Mouse (Mus musculus) heart, embryonic 11.5 days (tissue): ENCODE measurements at regions not wholly inside any gene's neighbourhood (a gene's known extent, or its start where the extent isn't known, plus 50 kb on each side); places are given as distances from the start of the nearest gene placed in this dataset.

Experiments
- ATAC-seq: fragments of 200-750 bp; cut with Nextera tagmentation; replicated peaks from 2 replicates; pipeline ENCODE4 v1.8.0; 2017; ENCODE audit warnings: moderate library complexity; ENCODE audit not compliant: insufficient number of reproducible peaks, low FRiP score, low TSS enrichment
- H3K27ac ChIP-seq: fragments of 300-500 bp; sonication (generic); 2 replicates; pipeline ENCODE4 v1.5.1; 2014; ENCODE audit warnings: mild to moderate bottlenecking, low read depth, low read length
- H3K27me3 ChIP-seq: fragments of 300-500 bp; sonication (generic); 2 replicates; pipeline ENCODE4 v1.6.1; 2014; ENCODE audit warnings: mild to moderate bottlenecking, low read length, mixed read lengths; ENCODE audit not compliant: control insufficient read depth, insufficient read depth
- H3K36me3 ChIP-seq: fragments of 300-500 bp; sonication (generic); 2 replicates; pipeline ENCODE4 v1.6.1; 2014; ENCODE audit warnings: mild to moderate bottlenecking, low read length, moderate library complexity, mixed read lengths; ENCODE audit not compliant: control insufficient read depth, insufficient read depth
- H3K4me1 ChIP-seq: fragments of 300-500 bp; sonication (generic); 2 replicates; pipeline ENCODE4 v1.6.1; 2014; ENCODE audit warnings: low read length; ENCODE audit not compliant: control insufficient read depth, insufficient read depth
- H3K4me2 ChIP-seq: fragments of 300-500 bp; sonication (generic); 2 replicates; pipeline ENCODE4 v1.6.1; 2014; ENCODE audit warnings: mild to moderate bottlenecking, moderate library complexity
- H3K4me3 ChIP-seq: fragments of 300-500 bp; sonication (generic); 2 replicates; pipeline ENCODE4 v1.5.1; 2014; ENCODE audit warnings: low read depth, low read length
- H3K9ac ChIP-seq: fragments of 300-500 bp; sonication (generic); 2 replicates; pipeline ENCODE4 v1.6.1; 2014; ENCODE audit warnings: mild to moderate bottlenecking, low read depth, low read length, moderate library complexity
- H3K9me3 ChIP-seq: fragments of 300-500 bp; sonication (generic); replicated peaks from 2 replicates; pipeline ENCODE4 v1.6.1; 2016; ENCODE audit warnings: low read length; ENCODE audit not compliant: control insufficient read depth
- WGBS: fragments of 180-500 bp; shearing (Covaris S2); extraction: QIAGEN DNeasy Blood & Tissue Kit; methylation state at CpG from one replicate; pipeline ENCODE4 v1.1.7; 2014; ENCODE audit not compliant: insufficient replicate concordance; 5-methylcytosine and 5-hydroxymethylcytosine counted together

DNA sequence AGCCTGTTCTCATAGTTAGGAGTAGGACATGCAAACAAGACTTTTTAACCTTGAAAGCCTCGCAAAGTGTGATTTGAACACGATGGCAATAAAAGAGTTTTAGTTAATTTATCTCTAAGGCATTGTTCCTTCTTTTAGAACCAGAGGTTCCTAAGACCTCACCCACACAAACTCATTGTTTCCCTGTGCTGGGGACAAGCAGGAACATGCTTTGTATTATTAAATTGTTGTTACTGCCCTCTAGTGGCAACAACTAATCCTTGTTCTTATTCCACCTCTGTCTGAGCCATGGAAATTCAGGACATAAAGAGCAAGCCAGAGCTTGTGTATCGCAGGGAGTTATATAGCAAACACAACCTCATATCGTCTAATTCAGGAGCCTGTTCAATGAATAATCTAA is 157.9 kb downstream of the Gm11146 start:
- WGBS: 27% methylated on average over 4 of the region's 4 CpGs
- no peak overlapping the region for H3K9ac ChIP-seq
- H3K27ac ChIP-seq: no peak overlapping the region
- no peaks in the 10 kb centered on the region for H3K4me1 ChIP-seq
- H3K4me2 ChIP-seq: no peak overlapping the region
- H3K27me3 ChIP-seq: no peaks in the 10 kb centered on the region
- no peaks in the 10 kb centered on the region for H3K36me3 ChIP-seq
- no peak overlapping the region for H3K4me3 ChIP-seq
- ATAC-seq: no peak
- no peaks in the 10 kb centered on the region for H3K9me3 ChIP-seq

DNA sequence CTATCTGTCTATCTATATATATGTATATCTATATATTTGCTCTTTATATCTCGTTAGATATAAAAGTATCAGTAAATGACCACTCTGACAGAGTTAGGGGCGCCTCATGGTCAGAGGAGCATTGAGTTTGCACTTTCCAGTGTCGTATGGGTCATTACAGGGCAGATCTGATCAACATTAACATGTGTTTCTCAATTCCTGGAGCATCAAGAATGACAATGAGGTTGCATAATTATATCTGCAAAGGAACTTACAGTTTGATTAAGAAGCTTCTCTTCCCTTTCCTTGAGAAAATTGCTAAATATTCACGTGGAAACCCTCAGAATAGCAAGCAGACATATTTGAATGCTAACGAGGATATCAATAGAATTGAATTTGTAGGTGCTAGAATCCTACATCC is 158.6 kb downstream of the Gm11146 start:
- H3K9me3 ChIP-seq: no peaks in the 10 kb centered on the region
- H3K4me2 ChIP-seq: no peak overlapping the region
- no peak for ATAC-seq
- WGBS: 78% methylated on average over 5 of the region's 5 CpGs
- H3K27ac ChIP-seq: no peak overlapping the region
- no peaks in the 10 kb centered on the region for H3K4me1 ChIP-seq
- no peak overlapping the region for H3K9ac ChIP-seq
- H3K27me3 ChIP-seq: no peaks in the 10 kb centered on the region
- no peak overlapping the region for H3K4me3 ChIP-seq
- no peaks in the 10 kb centered on the region for H3K36me3 ChIP-seq

- H3K9ac ChIP-seq: no peak overlapping the region
- no peaks in the 10 kb centered on the region for H3K27me3 ChIP-seq
- no peaks in the 10 kb centered on the region for H3K9me3 ChIP-seq
- no peak overlapping the region for H3K4me2 ChIP-seq
- ATAC-seq: no peak
- H3K36me3 ChIP-seq: no peaks in the 10 kb centered on the region
- no peak overlapping the region for H3K4me3 ChIP-seq
- no peak overlapping the region for H3K27ac ChIP-seq
- 81% methylated on average over 6 of the region's 6 CpGs for WGBS
- H3K4me1 ChIP-seq: no peaks in the 10 kb centered on the region
Observed at GRCm38 (mm10) chr16:77442866-77443265, 159.0 kb downstream of the Gm11146 start.

DNA sequence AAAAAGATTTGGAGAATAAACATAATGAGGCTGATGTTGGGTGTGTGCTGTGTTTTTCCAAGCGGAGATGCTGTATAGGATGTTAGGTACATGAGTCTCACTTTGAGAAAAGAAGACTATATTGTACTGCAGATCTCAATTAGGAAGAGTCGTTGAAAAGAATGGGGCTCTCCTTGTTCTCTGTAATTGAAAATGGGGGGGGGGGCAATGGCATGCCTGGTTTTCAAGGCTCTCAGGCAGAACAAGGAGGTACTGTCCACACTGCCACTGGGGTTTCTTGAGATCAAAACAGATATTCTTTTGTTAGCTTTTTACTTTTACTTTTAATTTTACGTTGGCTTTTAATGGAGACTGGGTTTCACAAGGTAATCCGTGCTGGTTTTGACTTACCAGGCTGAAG is 170.5 kb downstream of the Gm11146 start:
- H3K27me3 ChIP-seq: no peaks in the 10 kb centered on the region
- no peak for ATAC-seq
- H3K4me3 ChIP-seq: no peak overlapping the region
- H3K9me3 ChIP-seq: no peaks in the 10 kb centered on the region
- H3K27ac ChIP-seq: no peak overlapping the region
- H3K4me1 ChIP-seq: no peaks in the 10 kb centered on the region
- 77% methylated on average over 4 of the region's 4 CpGs for whole genome bisulfite sequencing
- no peaks in the 10 kb centered on the region for H3K36me3 ChIP-seq
- H3K9ac ChIP-seq: no peak overlapping the region
- no peak overlapping the region for H3K4me2 ChIP-seq

- H3K4me2 ChIP-seq: no peak overlapping the region
- WGBS: 83% methylated on average over 12 of the region's 12 CpGs
Observed at GRCm38 (mm10) chr16:77422385-77423363, 179.2 kb downstream of the Gm11146 start.

DNA sequence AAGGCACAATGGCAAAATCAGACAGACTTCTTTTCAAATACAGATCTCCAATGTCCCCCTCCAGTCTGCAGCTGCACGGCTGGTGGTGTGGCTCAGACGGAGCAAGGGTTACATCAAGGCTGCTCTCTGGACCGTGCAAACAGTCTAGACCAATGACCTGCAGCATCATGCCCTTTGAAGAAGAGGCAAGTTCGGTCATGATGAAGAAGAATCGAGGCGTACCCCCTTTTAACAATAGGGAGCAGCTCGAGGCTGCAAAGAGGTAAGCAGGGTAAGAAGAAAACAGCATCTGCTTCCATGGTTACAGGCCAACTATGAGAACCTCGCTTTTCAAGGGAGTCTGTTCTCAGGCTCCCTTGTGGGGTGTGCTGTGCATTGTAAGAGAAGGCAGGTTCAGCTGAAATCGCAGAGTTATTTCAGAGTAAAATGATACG is 180.3 kb downstream of the Gm11146 start:
- H3K36me3 ChIP-seq: no peaks in the 10 kb centered on the region
- no peaks in the 10 kb centered on the region for H3K9me3 ChIP-seq
- H3K4me2 ChIP-seq: no peak overlapping the region
- no peak overlapping the region for H3K27ac ChIP-seq
- H3K9ac ChIP-seq: 0 out of 2 replicates have a peak overlapping the region, but pooled peaks have one; percentile 3
- ATAC-seq: no peak
- H3K4me3 ChIP-seq: no peak overlapping the region
- peaks cover 6% of the 10 kb centered on the region; the same call in 1 of the 2 replicates for H3K4me1 ChIP-seq
- WGBS: 50% methylated on average over 10 of the region's 10 CpGs
- no peaks in the 10 kb centered on the region for H3K27me3 ChIP-seq

More at GRCm38 (mm10) chr16:77422385-77423363, 179.2 kb downstream of the Gm11146 start:
- Histone ChIP-seq H3K9me3 (no peaks in the 10 kb centered on the region), H3K27ac (no peak overlapping the region), H3K36me3 (no peaks in the 10 kb centered on the region), H3K9ac (no peak overlapping the region), H3K27me3 (no peaks in the 10 kb centered on the region), H3K4me3 (no peak overlapping the region), H3K4me1 (peaks cover 6% of the 10 kb centered on the region; the same call in 1 of the 2 replicates)
- no peak for ATAC-seq

GRCm38 (mm10) chr16:77421001-77421400 is 180.9 kb downstream of the Gm11146 start:
- Histone ChIP-seq H3K36me3 (no peaks in the 10 kb centered on the region), H3K4me3 (no peak overlapping the region), H3K27me3 (no peaks in the 10 kb centered on the region), H3K4me2 (no peak overlapping the region), H3K27ac (no peak overlapping the region), H3K9me3 (no peaks in the 10 kb centered on the region), H3K9ac (no peak overlapping the region), H3K4me1 (peaks cover 6% of the 10 kb centered on the region; the same call in 1 of the 2 replicates)
- ATAC-seq: no peak
- WGBS: 72% methylated on average over 6 of the region's 6 CpGs

- WGBS: 70% methylated on average over 8 of the region's 8 CpGs
- ATAC-seq: no peak
- no peaks in the 10 kb centered on the region for H3K27me3 ChIP-seq
- no peak overlapping the region for H3K4me2 ChIP-seq
- no peaks in the 10 kb centered on the region for H3K36me3 ChIP-seq
- peaks cover 6% of the 10 kb centered on the region; the same call in 1 of the 2 replicates for H3K4me1 ChIP-seq
- H3K27ac ChIP-seq: no peak overlapping the region
- H3K9ac ChIP-seq: no peak overlapping the region
- no peak overlapping the region for H3K4me3 ChIP-seq
- no peaks in the 10 kb centered on the region for H3K9me3 ChIP-seq
Observed at GRCm38 (mm10) chr16:77420136-77420860, 181.6 kb downstream of the Gm11146 start.
